Mouse (Mus musculus) cortical plate, adult 2 months (tissue): ENCODE results near the gene Ntpcr.

Experiments
- CTCF ChIP-seq: fragments of 200-500 bp; IDR thresholded peaks from 2 replicates; pipeline ENCODE4 v1.5.1; 2011; ENCODE audit warnings: mild to moderate bottlenecking, control low read depth, low read length; ENCODE audit not compliant: insufficient read depth; ENCODE audit errors: extremely low read depth
- POLR2A ChIP-seq: fragments of 200-500 bp; IDR thresholded peaks from 2 replicates; pipeline ENCODE4 v1.6.1; 2011; ENCODE audit warnings: mild to moderate bottlenecking, low read length, control low read depth; ENCODE audit not compliant: insufficient read depth; ENCODE audit errors: extremely low read depth

DNA sequence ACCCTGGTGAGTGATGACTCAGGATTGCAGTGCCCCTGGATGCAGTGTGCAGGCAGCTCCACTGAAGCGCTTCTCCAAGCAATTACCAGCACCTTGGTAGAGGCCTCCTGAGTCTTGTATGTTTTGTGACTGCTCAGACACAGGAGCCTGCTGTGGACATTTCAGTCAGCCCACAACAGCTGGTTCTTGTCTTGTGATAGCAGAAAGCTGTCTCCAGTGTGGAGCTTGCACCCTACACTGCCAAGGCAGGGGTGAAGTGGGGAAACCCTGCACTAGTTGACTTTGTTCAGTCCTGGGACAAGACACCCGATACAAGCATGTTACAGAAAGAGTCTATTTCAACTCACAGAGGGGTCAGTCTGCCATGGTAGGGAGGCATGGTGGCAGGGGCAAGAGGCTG is 65.6 kb downstream of the Ntpcr start:
- no peak for TF ChIP-seq CTCF
- TF ChIP-seq POLR2A, result no peak
